Mouse (Mus musculus): ENCODE data around the gene Abi1.

DNA sequence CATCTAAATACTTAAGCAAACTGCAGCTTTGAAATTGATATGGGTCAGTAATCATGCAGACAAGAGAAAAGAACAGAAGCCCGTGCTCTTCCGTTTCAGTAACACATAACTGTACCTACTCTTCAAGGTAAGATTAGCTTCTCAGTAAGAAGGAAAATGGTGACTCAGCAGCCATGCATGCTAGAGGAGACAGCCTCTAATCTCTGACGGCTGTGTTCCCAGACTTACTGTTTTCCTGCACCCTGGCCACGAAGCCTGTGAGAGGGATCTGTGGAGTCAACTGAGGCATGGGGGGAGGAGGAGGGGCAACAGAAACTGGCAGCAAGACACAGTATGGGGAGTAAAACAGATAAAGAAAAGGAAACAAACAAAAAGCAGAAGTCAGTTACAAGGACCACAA, 90.1 kb downstream of the Abi1 start:
- TF ChIP-seq CTCF (IDR thresholded peaks at IDR 0.05; ENCODE audit: borderline replicate concordance, control insufficient read depth, extremely low read depth, insufficient read depth, low read length, poor library complexity) (no peak), POLR2A (IDR thresholded peaks at IDR 0.05; ENCODE audit: control insufficient read depth, extremely low read depth, insufficient read depth, low read length, poor library complexity) (no peak)
